In genomic region chr17:27909622-27910500, GRCm38 (mm10) we compare ENCODE assay signal across 8 mouse cellular contexts. TPM values are rescaled to one million over a fixed set of nuclear protein-coding genes. Genes with fewer than 3 reads are reported as not detected.
DNase-seq lines count a peak whose midpoint lies in the region; ATAC-seq and TF ChIP-seq lines count a peak whose summit lies in the region.

Taf11 (minus strand) TSS chr17:27909844.

- H3K36me3 ChIP-seq in E14TG2a.4 (ENCODE audit: insufficient read depth, low read length) = peaks cover 30% of the 10 kb centered on the region
- peaks cover 1% of the 10 kb centered on the region; the same call in 1 of the 2 replicates for H3K36me3 ChIP-seq in embryonic facial prominence, embryonic 12.5 days
- 0 out of 2 replicates have a peak, but pooled peaks cover 3% of the 10 kb centered on the region for H3K36me3 ChIP-seq in kidney, embryonic 16.5 days (ENCODE audit: insufficient read depth, low read length)
- H3K36me3 ChIP-seq in liver, embryonic 11.5 days (ENCODE audit: control insufficient read depth, insufficient read depth, low read length) = 0 out of 2 replicates have a peak, but pooled peaks cover under 1% of the 10 kb centered on the region
- peaks cover 6% of the 10 kb centered on the region for H3K36me3 ChIP-seq in neural tube, embryonic 13.5 days

- H3K4me3 ChIP-seq in E14TG2a.4 (replicated peaks; ENCODE audit: low read length) = peak within 1 kb of the TSS; percentile 97
- peak within 1 kb of the TSS; percentile 96 for H3K4me3 ChIP-seq in embryonic facial prominence, embryonic 12.5 days
- peak within 1 kb of the TSS; percentile 84 for H3K4me3 ChIP-seq in kidney, embryonic 16.5 days (ENCODE audit: low read length)
- H3K4me3 ChIP-seq in liver, embryonic 11.5 days (ENCODE audit: low read depth, low read length) = peak within 1 kb of the TSS; percentile 92
- peak within 1 kb of the TSS; percentile 77 for H3K4me3 ChIP-seq in neural tube, embryonic 13.5 days

- peaks cover 17% of the 10 kb centered on the region for H3K27me3 ChIP-seq in E14TG2a.4 (ENCODE audit: insufficient read depth, low read length)
- no peaks in the 10 kb centered on the region for H3K27me3 ChIP-seq in embryonic facial prominence, embryonic 12.5 days
- H3K27me3 ChIP-seq in kidney, embryonic 16.5 days (ENCODE audit: insufficient read depth, low read length) = no peaks in the 10 kb centered on the region
- H3K27me3 ChIP-seq in liver, embryonic 11.5 days (replicated peaks; ENCODE audit: control insufficient read depth, insufficient read depth, low read length) = no peaks in the 10 kb centered on the region
- no peaks in the 10 kb centered on the region for H3K27me3 ChIP-seq in neural tube, embryonic 13.5 days

- peaks cover 44% of the 10 kb centered on the region for H3K4me1 ChIP-seq in E14TG2a.4 (replicated peaks; ENCODE audit: low read depth, low read length)
- peaks cover 20% of the 10 kb centered on the region for H3K4me1 ChIP-seq in embryonic facial prominence, embryonic 12.5 days
- peaks cover 26% of the 10 kb centered on the region for H3K4me1 ChIP-seq in kidney, embryonic 16.5 days (ENCODE audit: insufficient read depth, low read length)
- peaks cover 16% of the 10 kb centered on the region for H3K4me1 ChIP-seq in liver, embryonic 11.5 days (replicated peaks; ENCODE audit: control insufficient read depth, insufficient read depth, low read length)
- H3K4me1 ChIP-seq in neural tube, embryonic 13.5 days (replicated peaks) = peaks cover 48% of the 10 kb centered on the region

- 2% methylated on average over 53 of the region's 53 CpGs for WGBS in embryonic facial prominence, embryonic 12.5 days
- 1% methylated on average over 53 of the region's 53 CpGs for WGBS in kidney, embryonic 16.5 days
- 2% methylated on average over 47 of the region's 53 CpGs for WGBS in liver, embryonic 11.5 days
- WGBS in neural tube, embryonic 13.5 days = 1% methylated on average over 53 of the region's 53 CpGs

- no peaks in the 10 kb centered on the region for H3K9me3 ChIP-seq in E14TG2a.4 (ENCODE audit: low read length)
- H3K9me3 ChIP-seq in embryonic facial prominence, embryonic 12.5 days = no peaks in the 10 kb centered on the region
- no peaks in the 10 kb centered on the region for H3K9me3 ChIP-seq in kidney, embryonic 16.5 days (ENCODE audit: low read length)
- H3K9me3 ChIP-seq in liver, embryonic 11.5 days (ENCODE audit: control insufficient read depth, low read length) = no peaks in the 10 kb centered on the region
- H3K9me3 ChIP-seq in neural tube, embryonic 13.5 days = no peaks in the 10 kb centered on the region

- ATAC-seq in embryonic facial prominence, embryonic 12.5 days (ENCODE audit: insufficient number of reproducible peaks, insufficient read depth, low FRiP score, low TSS enrichment) = peak; percentile 32; the same call in 1 of the 2 replicates
- peak; percentile 58 for ATAC-seq in kidney, embryonic 16.5 days (ENCODE audit: low FRiP score, low TSS enrichment)
- ATAC-seq in liver, embryonic 11.5 days (replicated peaks; ENCODE audit: low FRiP score) = no peak; the same call in 1 of the 2 replicates
- peak; percentile 70 for ATAC-seq in neural tube, embryonic 13.5 days (ENCODE audit: low read depth)

- DNase-seq in adrenal gland, postnatal 25 days = peak; percentile 66
- DNase-seq in heart, adult 18-20 months = peak in 1 of 2 experiments; percentile 54
- DNase-seq in liver, embryonic 11.5 days (ENCODE audit: low spot score) = peak; percentile 59
- DNase-seq in ovary, postnatal 14 days (ENCODE audit: low spot score) = no peak

- no peak for TF ChIP-seq CTCF in E14TG2a.4 (conservative IDR thresholded peaks at IDR 0.05; ENCODE audit: low read length)

- peak within 1 kb of the TSS; percentile 86 for H3K4me2 ChIP-seq in embryonic facial prominence, embryonic 12.5 days (replicated peaks)
- peak within 1 kb of the TSS; percentile 67 for H3K4me2 ChIP-seq in kidney, embryonic 16.5 days (replicated peaks; ENCODE audit: low read depth, low read length)
- H3K4me2 ChIP-seq in liver, embryonic 11.5 days = peak within 1 kb of the TSS; percentile 88
- H3K4me2 ChIP-seq in neural tube, embryonic 13.5 days = peak within 1 kb of the TSS; percentile 93

- peak within 1 kb of the TSS; percentile 86 for H3K27ac ChIP-seq in embryonic facial prominence, embryonic 12.5 days
- peak within 1 kb of the TSS; percentile 81 for H3K27ac ChIP-seq in kidney, embryonic 16.5 days (ENCODE audit: low read length)
- peak within 1 kb of the TSS; percentile 70 for H3K27ac ChIP-seq in liver, embryonic 11.5 days (ENCODE audit: low read depth, low read length)
- H3K27ac ChIP-seq in neural tube, embryonic 13.5 days (replicated peaks) = peak within 1 kb of the TSS; percentile 92

- peak within 1 kb of the TSS; percentile 82 for H3K9ac ChIP-seq in embryonic facial prominence, embryonic 12.5 days
- peak within 1 kb of the TSS; percentile 83 for H3K9ac ChIP-seq in kidney, embryonic 16.5 days (replicated peaks; ENCODE audit: low read length)
- H3K9ac ChIP-seq in liver, embryonic 11.5 days (ENCODE audit: low read depth, low read length) = peak within 1 kb of the TSS; percentile 85
- peak within 1 kb of the TSS; percentile 90 for H3K9ac ChIP-seq in neural tube, embryonic 13.5 days

RNA-seq across cellular contexts. Expression of gene Taf11, which starts in this region (rescaled TPM):
- 24.4 and 34.9 TPM in 2 replicates for total RNA-seq in adrenal gland, postnatal 25 days (2021)
- 98.3 and 104 TPM in 2 replicates for polyA plus RNA-seq in embryonic facial prominence, embryonic 12.5 days (2016; fragmentation: Nextera tagmentation; extraction: Ambion mirVana)
- 10 to 100 TPM; 22.9 to 24.7 TPM for total RNA-seq in heart, adult 18-20 months (2021)
- polyA plus RNA-seq in kidney, embryonic 16.5 days (2015; fragmentation: Nextera tagmentation; extraction: Ambion mirVana) = 59.9 and 72.7 TPM in 2 replicates
- polyA plus RNA-seq in liver, embryonic 11.5 days (2014; fragmentation: Nextera tagmentation; extraction: Ambion mirVana) = 61.0 and 70.0 TPM in 2 replicates
- 69.2 and 79.7 TPM in 2 replicates for polyA plus RNA-seq in neural tube, embryonic 13.5 days (2015; fragmentation: Nextera tagmentation; extraction: Ambion mirVana)
